Mouse (Mus musculus): ENCODE measurements around the gene Hspa4. TPM values are rescaled to one million over a fixed set of nuclear protein-coding genes. Genes with fewer than 3 reads are reported as not detected.

Hspa4 gene
- total and polyA plus RNA-seq, 3 experiments: 184 to 585 (median 363) TPM

DNA sequence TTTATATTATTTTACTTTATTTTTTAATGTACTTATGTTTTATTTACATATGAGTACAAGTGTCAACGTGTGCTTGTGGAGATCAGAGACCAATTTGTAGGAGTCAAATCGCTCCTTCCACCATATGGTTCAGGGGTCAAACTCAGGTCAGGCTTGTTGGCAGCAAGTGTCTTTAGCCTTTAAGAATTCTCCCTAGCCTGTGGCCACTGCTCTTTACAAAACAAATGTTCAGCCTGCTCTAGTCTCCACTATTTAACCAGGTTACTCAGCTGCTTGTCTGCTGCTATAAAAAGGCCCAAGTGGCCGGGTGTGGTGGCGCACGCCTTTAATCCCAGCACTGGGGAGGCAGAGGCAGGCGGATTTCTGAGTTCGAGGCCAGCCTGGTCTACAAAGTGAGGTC lies 17.8 kb upstream of the Hspa4 start:
- no peaks in the 10 kb centered on the region for H3K79me2 ChIP-seq (replicated peaks; ENCODE audit: control insufficient read depth, extremely low read depth, insufficient read depth, poor library complexity, severe bottlenecking)
- DNase-seq (ENCODE audit: extremely low read depth): no peak
- no peaks in the 10 kb centered on the region for H3K9me3 ChIP-seq (replicated peaks; ENCODE audit: low read length)
- no peak overlapping the region for H3K4me2 ChIP-seq (ENCODE audit: insufficient read depth, low read depth, poor library complexity, severe bottlenecking)
- H3K36me3 ChIP-seq (replicated peaks in 1 of 2; ENCODE audit: control insufficient read depth in 1 of 2, insufficient read depth in 1 of 2, low read length in 1 of 2): no peaks in the 10 kb centered on the region
- in situ Hi-C loops (cut with MboI; ENCODE audit: low pct_ligation_motif_present, low pct_unique_long_range_greater_than_20kb, low sequenced_read_pairs): no loop called here
- H3K4me3 ChIP-seq (replicated peaks in 1 of 3; ENCODE audit: low read depth in 2 of 3, low read length in 2 of 3, poor library complexity in 1 of 3): no peak overlapping the region
- no peaks in the 10 kb centered on the region for H3K4me1 ChIP-seq (ENCODE audit: control insufficient read depth in 1 of 2, insufficient read depth in 2 of 2)
- no peak for TF ChIP-seq E2F4 (IDR thresholded peaks at IDR 0.05; ENCODE audit: insufficient replicate concordance, low read depth, low read length)
- TF ChIP-seq RAD21 (IDR thresholded peaks at IDR 0.05; ENCODE audit: low read depth, low read length): no peak
- TF ChIP-seq MYC (IDR thresholded peaks at IDR 0.05; ENCODE audit: low read depth, low read length): no peak
- H3K27ac ChIP-seq (ENCODE audit: insufficient read depth, low read depth): no peak overlapping the region
- H3K27me3 ChIP-seq (replicated peaks): no peaks in the 10 kb centered on the region
- dilution Hi-C loops (cut with MboI; ENCODE audit: extremely low pct_ligation_motif_present, extremely low pct_unique_long_range_greater_than_20kb, low sequenced_read_pairs): no loop called here
- H3K9ac ChIP-seq (ENCODE audit: insufficient read depth, low read depth): no peak overlapping the region

DNA sequence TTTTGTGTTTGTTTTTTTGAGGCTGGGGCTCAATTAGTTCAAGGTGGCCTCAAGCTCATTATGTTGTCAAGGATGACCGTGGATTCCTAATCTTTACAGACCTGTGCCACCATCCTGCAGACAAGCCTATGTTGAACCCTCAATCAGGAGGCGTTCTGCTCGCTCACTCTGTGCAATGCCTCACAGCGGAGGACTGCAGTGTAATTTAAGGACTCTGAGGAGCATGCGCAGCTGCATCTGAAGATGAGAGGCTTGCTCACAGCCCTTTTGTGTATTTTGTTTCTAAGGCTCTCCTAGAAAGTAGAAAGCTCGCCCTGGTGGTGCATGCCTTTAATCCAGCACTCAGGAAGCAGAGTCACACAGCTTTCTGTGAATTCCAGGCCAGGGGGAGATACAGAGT lies 16.7 kb upstream of the Hspa4 start:
- TF ChIP-seq RCOR1 (conservative IDR thresholded peaks at IDR 0.05; ENCODE audit: low read depth, low read length) (no peak), EP300 (IDR thresholded peaks at IDR 0.05; ENCODE audit: low read length) (no peak), MAX (IDR thresholded peaks at IDR 0.05; ENCODE audit: low read length) (no peak), TBP (conservative IDR thresholded peaks at IDR 0.05; ENCODE audit: low read depth, low read length) (no peak), MEF2A (IDR thresholded peaks at IDR 0.05; ENCODE audit: borderline replicate concordance, low read depth, low read length) (no peak), ZNF384 (IDR thresholded peaks at IDR 0.05; ENCODE audit: low read depth, low read length) (no peak), MYC (IDR thresholded peaks at IDR 0.05; ENCODE audit: low read depth, low read length) (no peak), PAX5 (IDR thresholded peaks at IDR 0.05; ENCODE audit: low read length) (no peak), JUN (IDR thresholded peaks at IDR 0.05; ENCODE audit: insufficient read depth, low read depth, low read length) (no peak), JUND (conservative IDR thresholded peaks at IDR 0.05; ENCODE audit: low read depth, low read length) (no peak), E2F4 (IDR thresholded peaks at IDR 0.05; ENCODE audit: insufficient replicate concordance, low read depth, low read length) (no peak), POLR2A (IDR thresholded peaks at IDR 0.05; ENCODE audit: low read depth, low read length) (no peak), NRF1 (IDR thresholded peaks at IDR 0.05; ENCODE audit: low read depth, low read length) (no peak), CHD2 (IDR thresholded peaks at IDR 0.05; ENCODE audit: low read length) (no peak), MAZ (IDR thresholded peaks at IDR 0.05; ENCODE audit: low read depth, low read length) (no peak), ZMIZ1 (IDR thresholded peaks at IDR 0.05; ENCODE audit: low read depth, low read length) (no peak)
- in situ Hi-C loops (cut with MboI; ENCODE audit: low pct_ligation_motif_present, low pct_unique_long_range_greater_than_20kb, low sequenced_read_pairs) (no loop called here), dilution Hi-C loops (cut with MboI; ENCODE audit: extremely low pct_ligation_motif_present, extremely low pct_unique_long_range_greater_than_20kb, low sequenced_read_pairs) (no loop called here)
- Histone ChIP-seq H3K4me1 (ENCODE audit: control insufficient read depth in 1 of 2, insufficient read depth in 2 of 2) (peaks cover 0 to 8% of the 10 kb centered on the region in 2 experiments; a peak in 2 of 4 replicates), H3K79me2 (replicated peaks; ENCODE audit: control insufficient read depth, extremely low read depth, insufficient read depth, poor library complexity, severe bottlenecking) (no peaks in the 10 kb centered on the region), H3K4me2 (ENCODE audit: insufficient read depth, low read depth, poor library complexity, severe bottlenecking) (no peak overlapping the region), H3K36me3 (replicated peaks in 1 of 2; ENCODE audit: control insufficient read depth in 1 of 2, insufficient read depth in 1 of 2, low read length in 1 of 2) (no peaks in the 10 kb centered on the region), H3K9ac (ENCODE audit: insufficient read depth, low read depth) (no peak overlapping the region), H3K27me3 (replicated peaks) (no peaks in the 10 kb centered on the region), H3K27ac (ENCODE audit: insufficient read depth, low read depth) (no peak overlapping the region), H3K9me3 (replicated peaks; ENCODE audit: low read length) (no peaks in the 10 kb centered on the region), H3K4me3 (replicated peaks in 1 of 3; ENCODE audit: low read depth in 2 of 3, low read length in 2 of 3, poor library complexity in 1 of 3) (no peak overlapping the region)
- no peak for DNase-seq (ENCODE audit: extremely low read depth)
